Mouse (Mus musculus) c-Kit-positive CD71-negative TER-119-negative erythroid progenitor cells, embryonic 14.5 days (primary cell): ENCODE measurements around the gene Crtc2.
"Not testable (repeated sequence)": the region's sequence is repeated elsewhere in the genome, so short reads cannot be mapped to it uniquely, and the experiment has no call there.

Experiments
- DNase-seq: peaks from one replicate; pipeline ENCODE4 v3.0.0-alpha.2; 2013; ENCODE audit warnings: low read depth

The Crtc2 gene

GRCm38 (mm10) chr3:90242984-90243775 is 10.8 kb upstream of the Crtc2 start, which contains the start of gene Creb3l4:
Gene Creb3l4, minus strand, starts transcription at chr3:90243512.
- DNase-seq, result no peak

- no peak for DNase-seq
Observed at GRCm38 (mm10) chr3:90245406-90245805, 8.6 kb upstream of the Crtc2 start.

- no peak for DNase-seq
Observed at GRCm38 (mm10) chr3:90247630-90247959, 6.4 kb upstream of the Crtc2 start.

- DNase-seq, result peak; percentile 93
Observed at GRCm38 (mm10) chr3:90247960-90248745, 5.8 kb upstream of the Crtc2 start, which contains the start of gene Slc39a1. Gene Slc39a1, plus strand, starts transcription at chr3:90248172.

GRCm38 (mm10) chr3:90248746-90249100 is 5.2 kb upstream of the Crtc2 start:
- DNase-seq, result no peak

GRCm38 (mm10) chr3:90250791-90251190 is 3.2 kb upstream of the Crtc2 start:
- no peak for DNase-seq

GRCm38 (mm10) chr3:90251731-90252226 is 2.2 kb upstream of the Crtc2 start:
- DNase-seq, result not testable (repeated sequence)

- DNase-seq, result not testable (repeated sequence)
Observed at GRCm38 (mm10) chr3:90252659-90253058, 1.3 kb upstream of the Crtc2 start.

GRCm38 (mm10) chr3:90253174-90253573 is 789 bp upstream of the Crtc2 start:
- DNase-seq, result not testable (repeated sequence)

GRCm38 (mm10) chr3:90254419-90255193 is 643 bp downstream of the Crtc2 start:
- no peak for DNase-seq

GRCm38 (mm10) chr3:90255194-90255565 is 1.2 kb downstream of the Crtc2 start:
- no peak for DNase-seq

- DNase-seq, result no peak
Observed at GRCm38 (mm10) chr3:90255784-90256353, 1.9 kb downstream of the Crtc2 start.

GRCm38 (mm10) chr3:90256731-90257530 is 3.0 kb downstream of the Crtc2 start:
- DNase-seq, result no peak

GRCm38 (mm10) chr3:90258521-90258920 is 4.6 kb downstream of the Crtc2 start:
- no peak for DNase-seq

GRCm38 (mm10) chr3:90263121-90263771 is 9.3 kb downstream of the Crtc2 start:
- no peak for DNase-seq

- DNase-seq, result no peak
Observed at GRCm38 (mm10) chr3:90264687-90265033, 10.7 kb downstream of the Crtc2 start.

GRCm38 (mm10) chr3:90265034-90265931 is 11.3 kb downstream of the Crtc2 start, which contains the start of gene Dennd4b:
Gene Dennd4b, plus strand, starts transcription at chr3:90265185.
- peak; percentile 79 for DNase-seq

GRCm38 (mm10) chr3:90265932-90266741 is 12.2 kb downstream of the Crtc2 start:
- peak; percentile 48 for DNase-seq
